Mouse (Mus musculus): ENCODE measurements around the gene Dcst2. TPM values are rescaled to one million over a fixed set of nuclear protein-coding genes. Genes with fewer than 3 reads are reported as not detected.

Gene Dcst2
- polyA plus RNA-seq, 1 experiment = not detected

DNA sequence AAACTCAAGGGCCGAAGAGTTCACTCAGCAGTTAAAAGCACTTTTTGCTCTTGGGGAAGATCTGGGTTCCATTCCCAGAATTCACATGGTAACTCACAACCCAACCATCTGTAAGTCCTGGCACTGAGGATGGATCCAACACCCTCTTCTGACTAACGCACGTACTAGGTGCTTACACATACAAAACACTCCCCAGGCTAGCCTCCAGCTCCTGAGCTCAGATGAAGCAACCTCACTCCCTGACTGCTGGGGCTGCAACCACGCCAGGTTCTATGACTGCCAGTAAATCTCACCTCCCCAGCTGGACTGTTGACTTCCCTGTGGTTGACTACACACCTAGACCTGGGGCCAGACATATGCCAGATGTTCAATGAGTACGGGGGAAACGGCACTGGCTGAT lies 45.1 kb downstream of the Dcst2 start:
- H3K4me3 ChIP-seq (replicated peaks) = peak overlapping the region; percentile 18
- peaks cover 51% of the 10 kb centered on the region for H3K4me1 ChIP-seq
- TF ChIP-seq FLI1 (IDR thresholded peaks at IDR 0.05; ENCODE audit: low read length) (no peak), GATA1 (IDR thresholded peaks at IDR 0.05; ENCODE audit: borderline replicate concordance, low read length) (no peak)
- H3K27me3 ChIP-seq (replicated peaks) = no peaks in the 10 kb centered on the region
- H3K9me3 ChIP-seq = no peaks in the 10 kb centered on the region
- H3K36me3 ChIP-seq (replicated peaks; ENCODE audit: low read length) = peaks cover 82% of the 10 kb centered on the region

GRCm38 (mm10) chr3:89408448-89408847 lies 46.7 kb downstream of the Dcst2 start:
- Histone ChIP-seq H3K9me3 (no peaks in the 10 kb centered on the region), H3K4me3 (replicated peaks) (no peak overlapping the region), H3K4me1 (peaks cover 48% of the 10 kb centered on the region), H3K36me3 (replicated peaks; ENCODE audit: low read length) (peaks cover 69% of the 10 kb centered on the region), H3K27me3 (replicated peaks) (no peaks in the 10 kb centered on the region)
- TF ChIP-seq FLI1 (IDR thresholded peaks at IDR 0.05; ENCODE audit: low read length) (no peak), GATA1 (IDR thresholded peaks at IDR 0.05; ENCODE audit: borderline replicate concordance, low read length) (no peak)

DNA sequence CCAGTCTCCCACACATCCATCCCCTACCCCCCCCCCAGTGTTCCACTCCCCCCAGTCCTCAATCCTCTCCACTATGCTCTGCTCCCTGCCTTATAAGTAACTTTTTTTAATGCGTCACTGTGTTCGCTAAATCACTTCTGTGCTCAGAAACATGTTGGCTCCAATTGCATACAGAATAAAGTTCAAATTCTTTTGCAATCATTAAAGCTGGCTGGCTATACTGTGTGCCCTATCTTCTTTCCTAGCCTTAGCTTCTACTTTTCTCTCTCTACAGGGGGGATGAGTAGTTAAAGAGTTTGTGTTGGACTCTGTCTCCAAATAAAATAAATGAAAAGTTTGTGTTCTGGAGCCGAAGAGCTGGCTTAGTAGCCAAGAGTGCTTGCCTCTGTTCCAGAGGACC lies 47.9 kb downstream of the Dcst2 start:
- TF ChIP-seq FLI1 (IDR thresholded peaks at IDR 0.05; ENCODE audit: low read length) (no peak), GATA1 (IDR thresholded peaks at IDR 0.05; ENCODE audit: borderline replicate concordance, low read length) (no peak)
- peaks cover 48% of the 10 kb centered on the region for H3K4me1 ChIP-seq
- H3K9me3 ChIP-seq = peaks cover 1% of the 10 kb centered on the region; the same call in 1 of the 2 replicates
- peaks cover 67% of the 10 kb centered on the region for H3K36me3 ChIP-seq (replicated peaks; ENCODE audit: low read length)
- H3K4me3 ChIP-seq (replicated peaks) = no peak overlapping the region
- H3K27me3 ChIP-seq (replicated peaks) = no peaks in the 10 kb centered on the region

GRCm38 (mm10) chr3:89410864-89411263 lies 49.1 kb downstream of the Dcst2 start:
- Histone ChIP-seq H3K9me3 (peaks cover 3% of the 10 kb centered on the region; the same call in 1 of the 2 replicates), H3K27me3 (replicated peaks) (no peaks in the 10 kb centered on the region), H3K4me3 (replicated peaks) (peak overlapping the region; percentile 93), H3K36me3 (replicated peaks; ENCODE audit: low read length) (peaks cover 65% of the 10 kb centered on the region), H3K4me1 (peaks cover 48% of the 10 kb centered on the region)
- TF ChIP-seq FLI1 (IDR thresholded peaks at IDR 0.05; ENCODE audit: low read length) (no peak), GATA1 (IDR thresholded peaks at IDR 0.05; ENCODE audit: borderline replicate concordance, low read length) (no peak)

- no peaks in the 10 kb centered on the region for H3K27me3 ChIP-seq (replicated peaks)
- H3K9me3 ChIP-seq = peaks cover 3% of the 10 kb centered on the region; the same call in 1 of the 2 replicates
- TF ChIP-seq GATA1 (IDR thresholded peaks at IDR 0.05; ENCODE audit: borderline replicate concordance, low read length) (no peak), FLI1 (IDR thresholded peaks at IDR 0.05; ENCODE audit: low read length) (peak; percentile 74)
- H3K4me1 ChIP-seq = peaks cover 57% of the 10 kb centered on the region
- peak within 1 kb of the TSS; percentile 93 for H3K4me3 ChIP-seq (replicated peaks)
- H3K36me3 ChIP-seq (replicated peaks; ENCODE audit: low read length) = peaks cover 67% of the 10 kb centered on the region
These were observed 50.0 kb downstream of the Dcst2 start, which contains the start of gene Flad1 for GRCm38 (mm10) chr3:89411490-89412393. Gene Flad1 (minus strand): TSS chr3:89411870.

GRCm38 (mm10) chr3:89416158-89416557 lies 54.4 kb downstream of the Dcst2 start:
- peaks cover 3% of the 10 kb centered on the region; the same call in 1 of the 2 replicates for H3K9me3 ChIP-seq
- peaks cover 29% of the 10 kb centered on the region for H3K36me3 ChIP-seq (replicated peaks; ENCODE audit: low read length)
- H3K4me1 ChIP-seq = peaks cover 49% of the 10 kb centered on the region
- TF ChIP-seq GATA1 (IDR thresholded peaks at IDR 0.05; ENCODE audit: borderline replicate concordance, low read length) = no peak
- no peak for TF ChIP-seq FLI1 (IDR thresholded peaks at IDR 0.05; ENCODE audit: low read length)
- no peaks in the 10 kb centered on the region for H3K27me3 ChIP-seq (replicated peaks)
- peak overlapping the region; percentile 21 for H3K4me3 ChIP-seq (replicated peaks)

GRCm38 (mm10) chr3:89417131-89417530 lies 55.4 kb downstream of the Dcst2 start:
- H3K36me3 ChIP-seq (replicated peaks; ENCODE audit: low read length) = peaks cover 35% of the 10 kb centered on the region
- H3K27me3 ChIP-seq (replicated peaks) = no peaks in the 10 kb centered on the region
- H3K4me1 ChIP-seq = peaks cover 56% of the 10 kb centered on the region
- H3K9me3 ChIP-seq = peaks cover 3% of the 10 kb centered on the region; the same call in 1 of the 2 replicates
- TF ChIP-seq FLI1 (IDR thresholded peaks at IDR 0.05; ENCODE audit: low read length) (no peak), GATA1 (IDR thresholded peaks at IDR 0.05; ENCODE audit: borderline replicate concordance, low read length) (no peak)
- H3K4me3 ChIP-seq (replicated peaks) = peak overlapping the region; percentile 95

GRCm38 (mm10) chr3:89417840-89418169 lies 56.0 kb downstream of the Dcst2 start:
- Histone ChIP-seq H3K36me3 (replicated peaks; ENCODE audit: low read length) (peaks cover 42% of the 10 kb centered on the region), H3K4me3 (replicated peaks) (peak overlapping the region; percentile 95), H3K27me3 (replicated peaks) (no peaks in the 10 kb centered on the region), H3K9me3 (peaks cover 3% of the 10 kb centered on the region; the same call in 1 of the 2 replicates), H3K4me1 (peaks cover 56% of the 10 kb centered on the region)
- TF ChIP-seq GATA1 (IDR thresholded peaks at IDR 0.05; ENCODE audit: borderline replicate concordance, low read length) = no peak
- no peak for TF ChIP-seq FLI1 (IDR thresholded peaks at IDR 0.05; ENCODE audit: low read length)

- peaks cover 58% of the 10 kb centered on the region for H3K4me1 ChIP-seq
- peak within 1 kb of the TSS; percentile 95 for H3K4me3 ChIP-seq (replicated peaks)
- peaks cover 44% of the 10 kb centered on the region for H3K36me3 ChIP-seq (replicated peaks; ENCODE audit: low read length)
- no peaks in the 10 kb centered on the region for H3K27me3 ChIP-seq (replicated peaks)
- TF ChIP-seq FLI1 (IDR thresholded peaks at IDR 0.05; ENCODE audit: low read length) (peak; percentile 58; the same call in 1 of the 2 replicates), GATA1 (IDR thresholded peaks at IDR 0.05; ENCODE audit: borderline replicate concordance, low read length) (no peak)
- H3K9me3 ChIP-seq = peaks cover 3% of the 10 kb centered on the region; the same call in 1 of the 2 replicates
These were observed 56.5 kb downstream of the Dcst2 start, which contains the start of the genes Cks1b and Shc1 for GRCm38 (mm10) chr3:89418170-89418860. Gene Cks1b (minus strand): TSS chr3:89418383. Gene Shc1 (plus strand): TSS chr3:89418443.

All from megakaryocyte, embryonic 14.5 days (primary cell).